Mouse (Mus musculus) midbrain, embryonic 14.5 days (tissue): ENCODE measurements around the gene Rab36. TPM values are rescaled to one million over a fixed set of nuclear protein-coding genes. Genes with fewer than 3 reads are reported as not detected.

Experiments
- ATAC-seq: fragments of 200-750 bp; cut with Nextera tagmentation; 2 replicates; pipeline ENCODE4 v1.8.0; 2017; ENCODE audit warnings: moderate number of reproducible peaks, moderate library complexity; ENCODE audit not compliant: low FRiP score, low TSS enrichment
- DNase-seq: peaks from one replicate; pipeline ENCODE4 v3.0.0-alpha.2; 2015
- H3K27ac ChIP-seq: fragments of 300-500 bp; sonication (generic); replicated peaks from 2 replicates; pipeline ENCODE4 v1.5.1; 2014; ENCODE audit warnings: mild to moderate bottlenecking, low read depth, low read length, moderate library complexity
- H3K27me3 ChIP-seq: fragments of 300-500 bp; sonication (generic); 2 replicates; pipeline ENCODE4 v1.6.1; 2014; ENCODE audit warnings: low read length, control low read depth, mixed read lengths; ENCODE audit not compliant: control insufficient read depth, insufficient read depth
- H3K36me3 ChIP-seq: fragments of 300-500 bp; sonication (generic); 2 replicates; pipeline ENCODE4 v1.6.1; 2014; ENCODE audit warnings: low read length, control low read depth; ENCODE audit not compliant: control insufficient read depth, insufficient read depth
- H3K4me1 ChIP-seq: fragments of 300-500 bp; sonication (generic); 2 replicates; pipeline ENCODE4 v1.6.1; 2014; ENCODE audit warnings: mild to moderate bottlenecking, antibody characterized with exemption, low read length, control low read depth; ENCODE audit not compliant: control insufficient read depth, insufficient read depth
- H3K4me2 ChIP-seq: fragments of 300-500 bp; sonication (generic); 2 replicates; pipeline ENCODE4 v1.6.1; 2014; ENCODE audit warnings: mild to moderate bottlenecking, low read length, moderate library complexity
- H3K4me3 ChIP-seq: fragments of 300-500 bp; sonication (generic); replicated peaks from 2 replicates; pipeline ENCODE4 v1.5.1; 2014; ENCODE audit warnings: low read depth, low read length
- H3K9ac ChIP-seq: fragments of 300-500 bp; sonication (generic); replicated peaks from 2 replicates; pipeline ENCODE4 v1.6.1; 2014; ENCODE audit warnings: mild to moderate bottlenecking, low read length, moderate library complexity
- H3K9me3 ChIP-seq: fragments of 300-500 bp; sonication (generic); 2 replicates; pipeline ENCODE4 v1.6.1; 2016; ENCODE audit warnings: low read length, control low read depth, mixed read lengths; ENCODE audit not compliant: control insufficient read depth
- WGBS: fragments of 180-500 bp; shearing (Covaris S2); extraction: QIAGEN DNeasy Blood & Tissue Kit; methylation state at CpG from one replicate; pipeline ENCODE4 v1.1.7; 2014; 5-methylcytosine and 5-hydroxymethylcytosine counted together
- polyA plus RNA-seq: library from polyadenylated mRNA; unstranded; fragments of >200 nt; fragmentation: Nextera tagmentation; extraction: Ambion mirVana; gene quantifications from 2 replicates; pipeline ENCODE4 v1.2.1, GENCODE M21; 2014

Rab36 gene
- polyA plus RNA-seq: 14.3 and 16.1 TPM in 2 replicates

- 0% methylated on average over 36 of the region's 36 CpGs for WGBS
These were observed at the start of gene Rab36 for GRCm38 (mm10) chr10:75036883-75037379. TSS of gene Rab36 (plus strand) at chr10:75037058.

GRCm38 (mm10) chr10:74987698-74988470 lies 49.0 kb upstream of the Rab36 start:
- ATAC-seq (no peak), DNase-seq (no peak)
- no peak overlapping the region for H3K4me2 ChIP-seq
- H3K36me3 ChIP-seq: peaks cover 22% of the 10 kb centered on the region
- no peak overlapping the region for H3K27ac ChIP-seq
- no peak overlapping the region for H3K4me3 ChIP-seq
- no peaks in the 10 kb centered on the region for H3K9me3 ChIP-seq
- 80% methylated on average over 14 of the region's 14 CpGs for WGBS
- H3K4me1 ChIP-seq: peaks cover 6% of the 10 kb centered on the region; the same call in 1 of the 2 replicates
- H3K27me3 ChIP-seq: no peaks in the 10 kb centered on the region
- no peak overlapping the region for H3K9ac ChIP-seq

More at GRCm38 (mm10) chr10:75036883-75037379, at the start of gene Rab36:
- Histone ChIP-seq H3K4me2 (peak within 1 kb of the TSS; percentile 72), H3K9me3 (no peaks in the 10 kb centered on the region), H3K4me3 (peak within 1 kb of the TSS; percentile 41), H3K36me3 (no peaks in the 10 kb centered on the region), H3K27ac (peak within 1 kb of the TSS; percentile 89), H3K27me3 (no peaks in the 10 kb centered on the region), H3K4me1 (peaks cover 50% of the 10 kb centered on the region), H3K9ac (peak within 1 kb of the TSS; percentile 53)
- ATAC-seq: peak; percentile 95
- DNase-seq: peak; percentile 99

- H3K9ac ChIP-seq: no peak overlapping the region
- WGBS: 81% methylated on average over 4 of the region's 4 CpGs
- H3K9me3 ChIP-seq: no peaks in the 10 kb centered on the region
- H3K27ac ChIP-seq: no peak overlapping the region
- H3K4me3 ChIP-seq: no peak overlapping the region
- peaks cover 16% of the 10 kb centered on the region for H3K36me3 ChIP-seq
- ATAC-seq (no peak), DNase-seq (no peak)
- H3K4me1 ChIP-seq: peaks cover 16% of the 10 kb centered on the region
- no peak overlapping the region for H3K4me2 ChIP-seq
- no peaks in the 10 kb centered on the region for H3K27me3 ChIP-seq
These were observed 47.0 kb upstream of the Rab36 start for GRCm38 (mm10) chr10:74989814-74990213.

- no peak for ATAC-seq
- Histone ChIP-seq H3K4me2 (no peak overlapping the region), H3K27ac (no peak overlapping the region)
These were observed 46.1 kb upstream of the Rab36 start for GRCm38 (mm10) chr10:74990584-74991322.

GRCm38 (mm10) chr10:74994863-74995262 lies 42.0 kb upstream of the Rab36 start:
- ATAC-seq (no peak), DNase-seq (peak; percentile 34)
- WGBS: 16% methylated on average over 5 of the region's 5 CpGs
- Histone ChIP-seq H3K4me2 (peak overlapping the region; percentile 48), H3K4me1 (peaks cover 34% of the 10 kb centered on the region), H3K27ac (peak overlapping the region; percentile 75), H3K36me3 (peaks cover 16% of the 10 kb centered on the region), H3K9me3 (no peaks in the 10 kb centered on the region), H3K27me3 (no peaks in the 10 kb centered on the region), H3K4me3 (no peak overlapping the region), H3K9ac (no peak overlapping the region)

More at GRCm38 (mm10) chr10:74990584-74991322, 46.1 kb upstream of the Rab36 start:
- Histone ChIP-seq H3K4me1 (peaks cover 22% of the 10 kb centered on the region), H3K27me3 (no peaks in the 10 kb centered on the region), H3K9ac (no peak overlapping the region; the same call in 1 of the 2 replicates), H3K9me3 (no peaks in the 10 kb centered on the region), H3K4me3 (no peak overlapping the region), H3K36me3 (peaks cover 16% of the 10 kb centered on the region)
- peak; percentile 25 for DNase-seq
- WGBS: 43% methylated on average over 26 of the region's 26 CpGs

- Histone ChIP-seq H3K4me3 (no peak overlapping the region), H3K9ac (peak overlapping the region; percentile 29; the same call in 1 of the 2 replicates), H3K9me3 (no peaks in the 10 kb centered on the region), H3K4me2 (peak overlapping the region; percentile 48), H3K27me3 (no peaks in the 10 kb centered on the region), H3K27ac (peak overlapping the region; percentile 75), H3K4me1 (peaks cover 36% of the 10 kb centered on the region), H3K36me3 (peaks cover 16% of the 10 kb centered on the region)
- 0% methylated on average over 17 of the region's 17 CpGs for WGBS
- ATAC-seq (peak; percentile 44; the same call in 1 of the 2 replicates), DNase-seq (peak; percentile 76)
These were observed 41.5 kb upstream of the Rab36 start for GRCm38 (mm10) chr10:74995377-74995776.

- Histone ChIP-seq H3K4me2 (no peak overlapping the region), H3K9ac (no peak overlapping the region), H3K9me3 (no peaks in the 10 kb centered on the region), H3K27me3 (no peaks in the 10 kb centered on the region), H3K27ac (no peak overlapping the region), H3K4me1 (peaks cover 15% of the 10 kb centered on the region), H3K4me3 (no peak overlapping the region), H3K36me3 (no peaks in the 10 kb centered on the region)
- ATAC-seq: no peak
- 88% methylated on average over 8 of the region's 8 CpGs for WGBS
- DNase-seq: no peak
These were observed 35.5 kb upstream of the Rab36 start for GRCm38 (mm10) chr10:75001391-75001790.

- H3K27ac ChIP-seq: no peak overlapping the region
- ATAC-seq: no peak
- H3K4me3 ChIP-seq: no peak overlapping the region
- WGBS: 88% methylated on average over 3 of the region's 3 CpGs
- DNase-seq: no peak
- no peaks in the 10 kb centered on the region for H3K9me3 ChIP-seq
- no peak overlapping the region for H3K9ac ChIP-seq
- H3K4me1 ChIP-seq: peaks cover 23% of the 10 kb centered on the region
- no peak overlapping the region for H3K4me2 ChIP-seq
- no peaks in the 10 kb centered on the region for H3K27me3 ChIP-seq
- no peaks in the 10 kb centered on the region for H3K36me3 ChIP-seq
These were observed 32.8 kb upstream of the Rab36 start for GRCm38 (mm10) chr10:75004067-75004466.
